Mouse (Mus musculus) T-cell, adult 66 days (primary cell): ENCODE data around the gene Ifnar1. TPM values are rescaled to one million over a fixed set of nuclear protein-coding genes. Genes with fewer than 3 reads are reported as not detected.

Experiments
- total RNA-seq, 2 experiments: library from RNA; stranded (reverse); gene quantifications; 3 replicates in 1 of 2; 4 replicates in 1 of 2; pipeline ENCODE4 v1.2.4; 2023

The Ifnar1 gene
- 100 to 1,000 TPM; 133 to 142 TPM for total RNA-seq

GRCm38 (mm10) chr16:91484808-91485700 is at the start of gene Ifnar1:
Ifnar1 (plus strand) TSS chr16:91485238.

GRCm38 (mm10) chr16:91546836-91547741 is 62.1 kb downstream of the Ifnar1 start, which contains the start of gene Ifngr2:
Ifngr2 (plus strand) TSS chr16:91547072.

Other genes with a start within 250 kb of the Ifnar1 start
- gene Olig1, start 215.5 kb upstream of the Ifnar1 start, total RNA-seq: not detected
- gene Ifnar2, start 112.5 kb upstream of the Ifnar1 start, total RNA-seq: 10 to 100 TPM; 67.1 to 76.7 TPM
- not detected for gene Gm21970, start 93.5 kb upstream of the Ifnar1 start, total RNA-seq
- gene Il10rb, start 79.1 kb upstream of the Ifnar1 start, total RNA-seq: 10 to 100 TPM; 67.7 to 71.1 TPM
- 10 to 100 TPM; 43.3 to 52.4 TPM for gene Ifngr2, start 61.8 kb downstream of the Ifnar1 start, total RNA-seq
- gene Tmem50b, start 112.6 kb downstream of the Ifnar1 start, total RNA-seq: 10 to 100 TPM; 17.7 to 19.1 TPM
- gene Dnajc28, start 133.8 kb downstream of the Ifnar1 start, total RNA-seq: 1 to 10 TPM; 1.2 to 1.8 TPM
- 100 to 1,000 TPM; 105 to 118 TPM for gene Gart, start 161.7 kb downstream of the Ifnar1 start, total RNA-seq
- 100 to 1,000 TPM; 456 to 470 TPM for gene Son, start 162.3 kb downstream of the Ifnar1 start, total RNA-seq
- gene Donson, start 203.5 kb downstream of the Ifnar1 start, total RNA-seq: 100 to 1,000 TPM in 1 of 2 experiments, 10 to 100 TPM in 1; 86.3 to 112 TPM
- gene Cryzl1, start 243.7 kb downstream of the Ifnar1 start, total RNA-seq: 10 to 100 TPM; 23.1 to 26.8 TPM
- 1 to 10 TPM; 5.0 to 5.1 TPM for gene Itsn1, start 244.0 kb downstream of the Ifnar1 start, total RNA-seq